Mouse (Mus musculus): ENCODE data around the gene Rbl1.

The Rbl1 gene

GRCm38 (mm10) chr2:157132686-157133540, 71.4 kb downstream of the Rbl1 start:
- DNase-seq, result no peak

- no peak for DNase-seq
Observed at GRCm38 (mm10) chr2:157132086-157132485, 72.2 kb downstream of the Rbl1 start.

GRCm38 (mm10) chr2:157130813-157131514, 73.4 kb downstream of the Rbl1 start:
- DNase-seq, result no peak

- no peak for DNase-seq
Observed at GRCm38 (mm10) chr2:157129601-157130164, 74.7 kb downstream of the Rbl1 start.

- DNase-seq, result no peak
Observed at GRCm38 (mm10) chr2:157129096-157129495, 75.2 kb downstream of the Rbl1 start.

GRCm38 (mm10) chr2:157128072-157128471, 76.3 kb downstream of the Rbl1 start:
- no peak for DNase-seq

GRCm38 (mm10) chr2:157127370-157127769, 77.0 kb downstream of the Rbl1 start:
- no peak for DNase-seq

- DNase-seq, result no peak
Observed at GRCm38 (mm10) chr2:157125246-157125645, 79.1 kb downstream of the Rbl1 start.

- DNase-seq, result peak; percentile 21 to 45
Observed at GRCm38 (mm10) chr2:157121766-157122165, 82.6 kb downstream of the Rbl1 start.

- DNase-seq, result no peak
Observed at GRCm38 (mm10) chr2:157119075-157119474, 85.3 kb downstream of the Rbl1 start.

GRCm38 (mm10) chr2:157118556-157118955, 85.8 kb downstream of the Rbl1 start:
- no peak for DNase-seq

- no peak for DNase-seq
Observed at GRCm38 (mm10) chr2:157116964-157117363, 87.4 kb downstream of the Rbl1 start.

- no peak for DNase-seq
Observed at GRCm38 (mm10) chr2:157108236-157108635, 96.1 kb downstream of the Rbl1 start.

- no peak for DNase-seq
Observed at GRCm38 (mm10) chr2:157104454-157104853, 99.9 kb downstream of the Rbl1 start.

GRCm38 (mm10) chr2:157102256-157102655, 102.1 kb downstream of the Rbl1 start:
- DNase-seq, result no peak

GRCm38 (mm10) chr2:157101650-157102049, 102.7 kb downstream of the Rbl1 start:
- DNase-seq, result no peak

GRCm38 (mm10) chr2:157100319-157100605, 104.1 kb downstream of the Rbl1 start:
- no peak for DNase-seq

GRCm38 (mm10) chr2:157099532-157100318, 104.6 kb downstream of the Rbl1 start:
- no peak for DNase-seq
